Mouse (Mus musculus) embryo, embryonic 11.5 days (tissue): ENCODE measurements around the gene Chgb.
A peak's percentile ranks its signal among the peaks of the same experiment; 100 is the strongest.

ENCODE experiments used
- DNase-seq: peaks from one replicate; pipeline ENCODE4 v3.0.0-alpha.2; 2012; ENCODE audit warnings: low read depth, low spot score

Gene Chgb

DNA sequence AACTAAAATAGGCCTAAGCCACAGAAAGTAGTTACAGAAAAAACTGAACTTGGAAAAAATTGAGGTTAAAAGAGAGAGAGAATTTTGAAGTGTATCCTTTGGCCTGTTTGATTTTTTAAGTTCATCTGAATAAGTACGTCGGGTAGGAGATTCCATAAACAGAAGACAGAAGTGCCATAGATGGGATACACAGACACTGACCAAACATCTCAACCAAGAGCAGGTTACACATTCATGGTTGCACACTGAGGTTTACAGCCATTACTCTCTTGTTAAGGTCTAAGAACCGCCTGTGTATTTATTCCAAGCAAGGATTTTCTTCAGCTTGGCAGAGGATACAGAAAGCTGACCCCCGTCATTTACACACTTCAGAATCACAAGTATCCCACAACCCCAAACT, at the start of gene Chgb:
Chgb (plus strand) TSS at position 301 of the 400 bp plus-strand sequence.
- DNase-seq = no peak

DNA sequence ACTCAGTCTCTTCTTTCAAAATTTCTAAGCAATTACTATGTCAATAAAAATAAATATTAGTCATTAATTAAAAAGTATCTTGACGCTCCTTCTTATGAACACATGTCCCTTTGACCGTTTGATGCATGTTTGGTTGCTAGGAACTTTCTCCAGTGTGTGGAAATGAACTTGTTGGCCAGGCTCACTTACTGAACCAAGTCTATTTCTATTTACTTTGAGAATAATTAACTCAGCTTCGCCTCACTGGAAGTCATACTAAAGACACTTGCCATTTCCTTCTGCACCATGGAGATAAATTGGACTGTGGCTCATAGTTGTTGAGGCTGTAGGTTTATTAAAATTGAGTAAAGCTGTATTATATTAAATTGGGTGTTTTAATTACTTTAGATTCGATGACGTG, 48.1 kb upstream of the Chgb start:
- DNase-seq = no peak

DNA sequence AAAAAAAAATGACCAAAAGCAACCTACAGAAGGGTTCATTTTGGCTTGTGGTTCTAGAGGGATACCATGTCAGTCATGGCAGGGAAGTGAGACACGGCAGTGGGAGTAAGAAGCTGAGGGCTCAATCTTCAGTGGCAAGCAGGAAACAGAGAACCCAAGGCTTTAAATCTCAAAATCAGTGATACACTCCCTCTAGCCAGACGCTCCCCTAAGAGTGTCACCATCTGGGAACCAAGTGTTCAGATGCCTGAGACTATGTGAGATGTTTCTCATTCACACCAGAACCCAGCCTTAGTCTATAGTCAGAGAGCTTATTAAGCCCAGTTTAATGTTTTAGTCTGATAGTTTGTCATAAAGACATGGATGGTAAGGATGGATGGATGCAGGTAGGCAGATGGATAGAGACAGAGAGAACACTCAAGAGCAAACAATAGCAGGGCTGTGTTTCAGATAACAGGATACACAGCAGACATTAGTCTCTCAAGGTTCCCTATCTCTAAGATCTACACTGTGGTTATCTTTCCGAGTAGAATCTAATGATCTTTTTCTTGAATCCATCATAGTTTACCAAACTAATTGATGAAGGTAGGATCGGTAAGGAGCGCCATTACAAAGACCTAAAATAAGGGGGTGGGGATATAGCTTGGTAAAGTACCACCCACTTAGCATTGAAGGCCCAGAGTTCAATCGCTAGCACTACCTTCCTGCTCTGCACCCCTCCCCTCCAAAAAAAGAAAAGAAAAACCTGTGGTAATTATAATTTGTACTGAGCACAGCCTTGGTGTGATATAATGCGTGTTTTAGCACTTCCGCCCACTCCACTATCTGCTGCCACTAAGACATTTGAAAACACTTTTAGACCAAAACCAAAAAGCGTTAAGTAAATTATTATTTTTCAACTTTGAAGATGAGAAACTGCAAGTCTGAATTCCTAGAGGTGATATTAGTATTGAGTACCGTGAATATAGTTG, 47.2 kb upstream of the Chgb start:
- no peak for DNase-seq

DNA sequence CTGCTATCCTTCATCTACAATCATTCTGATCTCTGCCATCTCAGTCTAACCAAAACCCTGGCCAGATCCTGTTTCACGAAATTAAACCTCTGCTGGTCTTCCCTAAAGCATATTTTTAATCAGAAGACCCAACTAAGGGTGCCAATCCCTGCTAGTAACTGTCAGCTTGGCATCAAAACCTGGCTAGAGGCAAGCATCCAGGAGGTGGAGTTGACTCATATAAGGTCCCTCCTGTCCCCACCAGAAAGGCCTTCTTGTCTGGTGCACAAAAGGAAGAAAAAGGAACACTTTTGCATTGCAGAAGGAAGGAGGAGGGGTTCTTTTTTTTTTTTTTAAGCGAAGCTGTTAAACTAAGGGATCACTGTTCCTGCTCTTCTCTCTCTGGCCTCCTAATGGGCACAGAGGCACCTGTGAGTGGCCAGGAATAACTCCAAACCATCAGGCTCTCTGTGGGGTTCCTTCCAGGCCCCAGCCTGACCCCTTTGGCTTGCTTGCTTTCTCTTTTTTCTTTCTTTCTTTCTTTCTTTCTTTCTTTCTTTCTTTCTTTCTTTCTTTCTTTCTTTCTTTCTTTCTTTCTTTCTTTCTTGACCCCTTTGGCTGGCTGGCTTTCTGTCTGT, 42.2 kb upstream of the Chgb start:
- DNase-seq = no peak

DNA sequence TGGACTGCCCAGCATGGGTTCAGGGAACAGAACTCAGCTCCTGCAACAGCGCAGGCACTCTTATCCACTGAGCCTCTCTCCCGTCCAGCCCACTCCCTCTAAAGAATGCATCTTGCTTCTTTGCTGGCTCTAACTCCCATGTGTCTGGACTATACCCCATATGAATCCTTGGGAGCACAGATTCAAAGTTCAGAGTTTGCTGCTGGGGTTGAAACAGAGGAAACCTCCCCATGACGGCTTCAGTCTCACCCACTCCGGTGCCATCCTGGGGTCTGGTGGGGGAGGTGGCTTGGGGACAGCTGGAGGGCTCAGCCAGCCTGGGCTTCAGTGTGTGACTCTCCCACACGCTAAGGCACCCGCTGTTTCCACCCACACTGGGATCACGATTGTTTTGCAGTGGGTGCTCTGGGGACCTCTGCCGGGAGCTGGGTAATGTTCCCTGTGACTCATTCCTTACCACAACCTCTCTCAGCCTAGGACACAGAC, 39.2 kb upstream of the Chgb start:
- DNase-seq = no peak

DNA sequence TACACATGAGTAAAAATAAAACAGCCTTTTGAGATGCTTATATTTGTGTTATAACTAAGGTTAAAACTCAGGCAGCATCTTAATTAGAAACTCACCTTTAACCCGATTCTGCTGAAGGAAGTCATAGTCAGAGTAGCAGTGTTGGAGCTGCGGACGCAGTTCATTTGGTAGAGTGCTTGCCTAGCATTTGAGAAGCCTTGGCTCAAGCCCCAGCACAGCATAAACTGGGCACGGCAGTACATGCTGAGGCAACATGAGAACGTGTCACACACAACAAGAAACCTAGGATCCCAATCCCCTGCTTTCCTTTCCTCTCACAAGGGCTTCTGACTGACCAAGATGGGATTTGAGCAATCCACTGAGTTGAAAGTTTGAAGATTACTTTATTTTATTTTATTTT, 36.2 kb upstream of the Chgb start:
- DNase-seq = no peak

DNA sequence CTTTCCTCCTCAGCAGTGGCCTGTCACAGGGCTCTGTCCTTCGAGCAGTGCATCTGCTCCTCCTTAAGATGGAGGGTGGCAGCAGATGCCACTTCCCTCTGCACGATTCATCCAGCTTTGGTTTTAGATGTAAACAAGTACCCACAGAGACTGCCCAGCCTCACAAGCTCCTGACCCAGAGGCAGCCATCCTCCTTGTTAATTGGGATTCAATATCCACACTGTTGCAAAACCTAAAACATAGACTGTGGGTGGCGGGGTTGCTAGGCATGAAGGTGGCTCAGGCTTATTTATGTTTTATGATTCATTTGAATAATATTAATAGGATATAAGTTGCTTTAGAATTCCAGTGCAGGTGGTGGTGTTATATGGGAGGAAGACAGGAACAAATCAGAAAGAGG, 35.0 kb upstream of the Chgb start:
- no peak for DNase-seq

DNA sequence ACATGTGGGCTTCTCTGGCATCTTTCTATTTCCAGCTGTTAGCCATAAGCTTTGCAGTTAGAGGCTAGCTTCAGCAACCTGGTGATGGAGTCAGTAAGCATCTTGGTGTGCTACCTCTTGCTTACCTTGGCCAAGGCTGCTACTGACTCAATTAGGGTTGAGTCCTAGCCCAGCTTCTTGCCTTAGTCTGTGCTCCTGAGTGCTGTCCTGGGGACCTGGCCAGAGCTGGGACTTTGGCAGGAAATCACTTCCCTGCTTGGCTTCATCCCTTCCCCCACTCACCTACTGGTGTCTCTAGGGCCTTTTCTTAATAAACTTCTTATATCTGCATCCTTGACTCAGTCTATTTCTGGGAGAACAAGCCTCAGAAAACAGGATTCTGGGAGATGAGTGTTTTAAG, 30.4 kb upstream of the Chgb start:
- DNase-seq = no peak

DNA sequence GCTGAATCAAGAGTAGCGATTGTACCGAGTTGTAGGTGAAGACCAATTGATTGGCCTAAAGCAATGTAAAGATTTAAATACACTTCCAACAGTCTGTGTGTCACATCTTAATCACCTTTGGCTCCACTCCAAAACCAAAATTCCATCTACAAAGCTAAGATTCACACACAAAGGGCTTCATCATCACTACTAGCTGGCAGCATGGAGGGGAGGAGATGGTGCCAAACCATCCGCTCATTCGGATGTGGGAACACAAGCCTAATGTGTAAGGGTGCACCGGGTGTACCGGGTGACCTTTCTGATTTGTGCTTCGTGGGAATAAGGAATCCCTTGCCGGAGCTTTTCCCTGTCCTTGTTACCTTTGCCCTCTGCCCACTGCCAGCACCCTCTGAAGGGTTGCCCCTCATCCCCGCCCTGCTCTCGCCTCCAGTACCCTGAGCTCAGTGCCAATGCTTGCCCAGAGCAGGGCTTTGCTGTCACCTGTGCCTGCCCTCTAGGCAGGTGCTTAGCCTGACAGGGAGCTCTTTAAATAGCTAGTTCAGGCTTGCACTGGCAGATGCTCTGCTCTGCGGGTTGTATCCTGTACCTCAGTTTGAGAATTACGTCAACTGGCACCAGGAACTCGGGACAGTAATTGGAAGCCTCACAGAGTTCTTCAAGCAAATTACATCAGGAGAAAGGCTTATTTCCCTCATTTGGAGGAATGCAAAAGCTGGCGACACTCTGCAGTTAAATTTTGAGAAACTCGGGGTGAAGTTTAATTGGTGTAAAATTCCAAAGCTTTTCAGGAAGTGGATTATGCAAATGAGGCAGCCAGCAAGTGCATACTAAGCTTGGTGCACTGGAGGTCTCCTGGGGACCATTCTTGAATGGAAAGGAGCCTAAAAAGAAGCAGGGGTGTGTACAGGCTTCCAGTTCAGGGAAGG, 29.7 kb upstream of the Chgb start:
- DNase-seq = no peak

DNA sequence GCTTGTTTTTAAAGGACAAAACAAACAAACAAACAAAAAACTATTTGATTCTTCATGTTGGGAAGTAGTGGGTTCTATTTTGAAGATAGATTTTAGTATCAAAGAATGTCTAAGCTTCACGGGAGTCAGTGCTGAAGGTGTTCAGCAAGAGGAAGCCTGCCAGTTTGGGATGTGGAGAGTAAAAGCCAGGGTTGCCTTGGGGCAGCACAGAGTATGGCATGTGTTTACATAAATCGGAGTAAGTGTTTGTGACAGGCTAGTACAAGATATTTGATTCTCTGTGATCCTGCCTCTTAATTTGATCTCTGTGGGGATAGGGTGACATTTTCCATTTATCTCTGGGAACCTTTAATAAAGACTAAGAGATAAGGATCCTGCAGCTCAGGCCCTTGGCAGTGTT, 28.7 kb upstream of the Chgb start:
- DNase-seq = no peak

DNA sequence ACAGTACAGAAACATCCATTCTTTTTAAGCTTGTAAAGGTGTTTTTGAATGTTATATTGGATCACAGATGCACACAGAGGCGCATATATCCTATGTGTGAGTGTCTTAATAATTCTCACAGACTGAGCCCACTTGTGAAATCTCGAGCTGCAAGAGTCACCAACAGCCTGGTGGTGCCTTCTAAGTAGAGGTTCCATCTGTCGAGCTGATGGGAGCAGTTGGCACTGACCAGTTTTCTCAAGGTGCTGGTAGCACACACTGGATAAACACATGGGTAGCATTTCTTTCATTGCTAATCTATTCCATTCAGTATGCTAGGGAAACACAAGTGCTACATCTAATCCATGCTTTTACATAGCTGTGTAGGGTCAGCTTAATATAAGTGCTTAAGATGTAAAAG, 27.9 kb upstream of the Chgb start:
- DNase-seq = no peak

DNA sequence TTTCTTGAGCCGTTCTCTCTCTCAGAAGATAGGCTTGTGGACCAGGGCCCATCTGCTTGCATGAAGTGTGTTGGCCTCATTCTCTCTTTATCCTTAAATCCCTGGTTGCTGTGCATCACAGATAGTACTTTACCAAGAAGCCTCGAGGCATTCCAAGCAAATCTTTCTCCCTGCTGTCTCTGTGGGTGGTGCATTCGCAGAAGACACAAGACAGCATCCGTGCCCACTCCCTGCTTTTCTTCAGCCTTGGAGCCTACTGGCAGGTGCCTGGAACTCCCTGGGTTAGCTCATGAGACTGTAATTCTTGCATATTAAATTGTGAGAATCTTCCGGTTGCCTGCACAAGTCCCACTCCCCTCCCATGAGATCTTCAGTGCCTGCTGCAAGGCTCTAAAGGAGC, 23.2 kb upstream of the Chgb start:
- no peak for DNase-seq

DNA sequence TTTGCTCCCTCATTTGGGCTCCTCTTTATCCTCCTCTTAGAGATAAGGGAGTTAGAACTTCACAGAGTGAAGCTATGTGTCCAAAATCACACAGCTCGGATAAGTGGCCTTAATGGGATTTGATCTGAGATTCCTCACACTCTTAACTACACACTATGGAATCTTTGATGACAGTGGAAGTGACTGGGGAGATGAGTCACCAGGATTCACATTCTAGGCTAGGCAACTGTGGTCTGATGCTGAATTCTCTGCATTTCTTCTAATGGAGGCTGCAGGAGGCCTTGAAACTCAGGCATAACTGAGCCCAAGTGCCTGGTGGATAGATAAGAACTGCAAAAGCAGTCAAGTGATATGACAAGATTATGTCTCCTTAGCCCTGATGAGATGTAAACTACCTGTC, 10.3 kb upstream of the Chgb start:
- DNase-seq = no peak

DNA sequence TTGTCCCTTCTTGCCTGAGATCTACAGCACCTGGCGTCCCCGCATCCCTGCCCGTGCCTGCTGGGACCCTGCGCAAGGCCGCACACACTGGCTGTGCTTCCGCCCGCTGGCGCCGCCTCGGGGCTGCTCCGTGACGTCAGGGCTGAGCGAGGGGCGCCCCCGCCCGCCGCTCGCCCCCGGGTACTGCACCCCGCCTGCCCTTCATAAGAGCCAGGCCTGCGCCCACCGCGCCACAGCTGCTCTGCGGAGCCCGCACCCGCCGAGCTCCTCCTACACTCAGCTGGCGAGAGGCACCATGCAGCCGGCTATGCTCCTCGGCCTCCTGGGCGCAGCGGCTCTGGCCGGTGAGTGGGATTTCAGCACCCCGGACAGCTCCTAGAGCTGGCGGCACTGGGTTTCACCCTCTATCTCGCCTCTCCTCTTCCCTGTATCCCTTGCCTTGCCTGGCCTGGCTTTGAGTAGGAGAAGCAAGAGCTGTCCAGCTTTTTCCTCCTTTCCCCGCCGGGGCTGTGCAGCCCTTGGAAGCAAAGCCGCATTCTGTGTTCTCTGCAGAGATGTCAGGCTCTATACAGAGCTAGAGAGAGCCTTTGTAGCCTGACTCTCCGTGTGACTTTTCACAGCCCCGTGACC, 476 bp downstream of the Chgb start:
- DNase-seq = peak; percentile 89

DNA sequence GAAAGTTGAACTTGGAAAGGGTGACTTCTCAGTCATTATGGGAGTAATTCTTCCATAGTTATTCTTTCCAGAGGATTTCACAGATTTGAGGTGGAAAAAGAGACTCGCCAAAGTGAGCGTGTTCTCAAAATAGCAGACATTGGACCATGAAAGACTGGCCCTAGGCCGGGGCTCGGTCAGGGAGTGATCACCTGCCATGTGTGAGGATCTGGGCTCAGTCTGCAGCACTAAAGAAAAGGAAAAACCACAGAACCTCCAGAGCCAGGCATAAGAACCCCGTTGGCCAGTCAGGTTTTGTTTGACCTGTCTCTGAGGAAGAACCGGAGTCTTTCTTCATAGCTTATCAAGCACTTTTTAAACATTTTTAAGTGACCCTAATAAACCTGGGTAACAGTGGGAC, 3.0 kb downstream of the Chgb start:
- no peak for DNase-seq

DNA sequence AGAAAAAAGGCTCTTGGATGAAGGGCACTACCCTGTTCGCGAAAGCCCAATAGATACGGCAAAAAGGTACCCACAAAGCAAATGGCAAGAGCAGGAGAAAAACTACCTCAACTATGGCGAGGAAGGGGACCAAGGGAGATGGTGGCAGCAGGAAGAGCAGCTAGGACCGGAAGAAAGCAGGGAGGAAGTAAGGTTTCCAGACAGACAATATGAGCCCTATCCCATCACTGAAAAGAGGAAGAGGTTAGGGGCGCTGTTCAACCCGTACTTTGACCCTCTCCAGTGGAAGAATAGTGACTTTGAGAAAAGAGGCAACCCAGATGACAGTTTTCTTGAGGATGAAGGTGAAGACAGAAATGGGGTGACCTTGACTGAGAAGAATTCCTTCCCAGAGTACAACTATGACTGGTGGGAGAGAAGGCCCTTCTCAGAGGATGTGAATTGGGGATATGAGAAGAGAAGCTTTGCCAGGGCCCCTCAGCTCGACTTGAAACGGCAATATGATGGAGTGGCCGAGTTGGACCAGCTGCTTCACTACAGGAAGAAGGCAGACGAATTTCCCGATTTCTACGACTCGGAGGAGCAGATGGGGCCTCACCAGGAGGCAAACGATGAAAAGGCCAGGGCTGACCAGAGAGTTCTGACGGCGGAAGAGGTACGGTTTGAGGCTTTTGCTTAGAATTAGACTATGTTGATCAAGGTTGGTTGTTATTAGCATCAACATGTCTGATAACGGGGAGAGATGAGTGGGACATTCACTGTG, 12.5 kb downstream of the Chgb start:
- no peak for DNase-seq

DNA sequence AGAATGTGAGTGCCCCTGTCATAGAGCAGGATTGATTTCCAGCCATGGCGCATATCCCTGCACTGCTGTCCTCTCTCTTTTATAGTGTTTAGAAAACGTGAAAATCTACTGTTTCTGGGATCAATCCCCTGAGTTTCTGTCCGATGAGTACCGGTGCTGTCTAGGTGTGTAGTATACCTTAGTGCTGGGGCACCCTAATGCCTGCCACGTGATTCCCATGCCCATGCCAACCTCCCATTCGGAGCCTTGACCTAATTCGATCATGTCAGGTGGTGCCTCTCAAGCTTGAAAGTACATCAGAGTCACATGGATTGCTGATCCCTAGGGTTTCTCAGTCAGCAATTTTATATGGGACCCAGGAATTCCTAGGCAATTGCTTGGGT, 13.1 kb downstream of the Chgb start:
- DNase-seq = no peak

DNA sequence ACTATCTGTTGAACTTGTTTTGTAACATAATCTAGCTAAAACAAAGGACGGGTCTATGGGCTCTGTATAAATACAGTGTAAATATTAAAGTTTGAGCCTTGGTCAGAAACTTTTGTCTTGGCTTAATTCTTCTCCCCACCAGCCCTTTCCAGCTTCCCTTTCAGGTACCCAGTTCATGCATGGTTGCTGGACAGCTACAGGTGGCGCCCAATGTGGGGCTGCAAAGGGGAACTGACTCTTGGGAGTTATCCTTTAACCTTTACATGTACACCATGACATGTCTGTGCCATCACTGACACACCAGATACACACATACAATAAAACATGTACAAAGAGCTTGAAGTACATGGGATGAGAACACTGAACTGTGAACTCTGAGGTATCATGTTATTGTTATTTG, 21.9 kb downstream of the Chgb start:
- no peak for DNase-seq

DNA sequence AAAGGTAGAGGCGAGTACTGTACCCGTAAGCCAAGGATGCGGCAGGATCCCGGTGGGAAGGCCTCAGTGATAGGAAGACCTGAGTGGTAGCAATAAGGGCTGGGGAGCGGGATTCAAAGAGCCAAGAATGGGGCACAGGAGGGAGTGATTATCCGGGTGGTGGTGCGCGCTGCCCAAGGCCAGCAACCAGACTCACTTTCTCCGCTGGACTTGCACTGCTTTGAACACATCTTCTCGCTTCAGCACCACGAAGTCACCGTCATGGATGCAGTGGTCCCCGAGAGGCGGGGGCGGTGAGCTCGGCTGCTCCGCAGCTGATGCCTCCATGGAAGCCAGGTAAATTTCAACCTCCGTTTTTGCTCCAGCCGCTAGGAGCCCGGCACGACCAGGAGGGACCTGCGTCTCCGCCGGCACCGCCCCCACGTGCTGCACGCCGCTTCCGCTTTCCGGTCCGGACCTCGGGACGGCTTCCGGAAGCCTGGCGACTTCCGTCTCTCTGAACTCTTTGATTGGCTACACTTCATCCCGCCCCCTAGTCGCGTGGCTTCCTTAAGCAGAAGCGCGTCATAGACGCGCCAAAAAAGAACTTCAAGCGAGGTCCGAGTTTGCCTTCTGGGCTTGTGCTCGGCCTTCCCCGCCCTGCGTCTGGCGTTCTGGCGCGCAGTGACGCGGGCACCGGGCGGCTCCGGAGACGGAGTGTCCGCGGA, 34.7 kb downstream of the Chgb start, which contains the start of the genes Trmt6 and Mcm8:
Trmt6 (minus strand) TSS at position 448 of the 707 bp plus-strand sequence.
Mcm8 (plus strand) TSS at position 534 of the 707 bp plus-strand sequence.
- peak; percentile 96 for DNase-seq

DNA sequence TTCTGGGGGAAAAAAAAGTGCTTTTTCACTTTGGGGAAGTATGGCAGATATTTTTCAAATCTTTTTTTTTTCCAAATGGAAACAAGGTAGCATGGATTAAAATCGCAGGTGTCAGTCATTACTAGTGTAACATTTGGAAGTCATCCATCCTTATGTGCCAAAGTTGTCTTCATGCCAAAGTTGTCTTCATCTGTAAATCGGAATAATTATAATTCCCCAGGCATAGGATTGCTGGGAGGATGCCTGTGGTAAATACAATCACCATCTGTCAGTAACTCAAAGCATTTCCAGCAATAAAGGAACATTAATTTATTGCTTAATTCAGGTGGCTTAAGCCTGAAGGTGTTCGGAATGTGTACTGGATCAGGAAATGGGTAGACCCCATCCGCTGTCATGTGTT, 60.0 kb downstream of the Chgb start:
- no peak for DNase-seq
